Mouse (Mus musculus) liver, embryonic 11.5 days (tissue): Measurements from ENCODE around the gene Rbm6. TPM values are rescaled to one million over a fixed set of nuclear protein-coding genes. Genes with fewer than 3 reads are reported as not detected.

Experiments
- polyA plus RNA-seq: library from polyadenylated mRNA; unstranded; fragments of >200 nt; fragmentation: Nextera tagmentation; extraction: Ambion mirVana; gene quantifications from 2 replicates; pipeline ENCODE4 v1.2.1, GENCODE M21; 2014

Rbm6 gene
- polyA plus RNA-seq, 1 experiment from 2014 or later: 60.9 TPM

Other genes starting within 250 kb of the Rbm6 start
- 217 and 233 TPM in 2 replicates for gene Gnai2, start 237.9 kb downstream of the Rbm6 start, polyA plus RNA-seq
- 3.9 and 4.0 TPM in 2 replicates for gene Slc38a3, start 203.7 kb downstream of the Rbm6 start, polyA plus RNA-seq
- 4.7 and 5.0 TPM in 2 replicates for gene Gnat1, start 193.5 kb downstream of the Rbm6 start, polyA plus RNA-seq
- gene Sema3f, start 162.8 kb downstream of the Rbm6 start, polyA plus RNA-seq: 5.9 and 6.2 TPM in 2 replicates
- 115 and 123 TPM in 2 replicates for gene Rbm5, start 102.2 kb downstream of the Rbm6 start, polyA plus RNA-seq
- gene Mon1a, start 14.9 kb upstream of the Rbm6 start, polyA plus RNA-seq: 8.9 and 11.0 TPM in 2 replicates
- gene Mst1r, start 33.6 kb upstream of the Rbm6 start, polyA plus RNA-seq: 1.3 and 1.5 TPM in 2 replicates
- not detected in 2 replicates for gene Actl11, start 55.2 kb upstream of the Rbm6 start, polyA plus RNA-seq
- 0.56 and 0.88 TPM in 2 replicates for gene Camkv, start 62.4 kb upstream of the Rbm6 start, polyA plus RNA-seq
- 30.4 and 32.9 TPM in 2 replicates for gene Traip, start 76.9 kb upstream of the Rbm6 start, polyA plus RNA-seq
- 44.3 and 47.4 TPM in 2 replicates for gene Uba7, start 102.3 kb upstream of the Rbm6 start, polyA plus RNA-seq
- gene Gm20661, start 109.8 kb upstream of the Rbm6 start, polyA plus RNA-seq: 2.0 TPM in 2 replicates
- 74.8 and 76.2 TPM in 2 replicates for gene Inka1, start 112.6 kb upstream of the Rbm6 start, polyA plus RNA-seq
- gene Cdhr4, start 119.3 kb upstream of the Rbm6 start, polyA plus RNA-seq: 5.1 and 5.6 TPM in 2 replicates
- gene Gm20662, start 123.1 kb upstream of the Rbm6 start, polyA plus RNA-seq: 0.69 TPM in 1 of 2 replicates, not detected in the other
- 26.6 and 27.3 TPM in 2 replicates for gene Ip6k1, start 129.3 kb upstream of the Rbm6 start, polyA plus RNA-seq
- gene Gmppb, start 176.0 kb upstream of the Rbm6 start, polyA plus RNA-seq: 26.5 and 30.0 TPM in 2 replicates
- gene Amigo3, start 179.9 kb upstream of the Rbm6 start, polyA plus RNA-seq: 2.3 TPM in 2 replicates
- 9.7 and 12.5 TPM in 2 replicates for gene Mst1, start 207.2 kb upstream of the Rbm6 start, polyA plus RNA-seq
- 59.1 and 59.2 TPM in 2 replicates for gene Rnf123, start 210.1 kb upstream of the Rbm6 start, polyA plus RNA-seq
- gene Apeh, start 221.4 kb upstream of the Rbm6 start, polyA plus RNA-seq: 159 and 167 TPM in 2 replicates